Mouse (Mus musculus) liver, adult 2 months (tissue): ENCODE measurements around the gene Gm49383. TPM values are rescaled to one million over a fixed set of nuclear protein-coding genes. Genes with fewer than 3 reads are reported as not detected.
A peak's percentile ranks its signal among the peaks of the same experiment; 100 is the strongest.

Source experiments
- DNase-seq: peaks from one replicate; pipeline ENCODE4 v3.0.0-alpha.2; 2011; ENCODE audit warnings: low read depth, low spot score; ENCODE audit errors: extremely low read depth
- H3K27ac ChIP-seq: fragments of 200-500 bp; replicated peaks from 2 replicates; pipeline ENCODE4 v1.5.1; 2012; ENCODE audit warnings: low read depth, mild to moderate bottlenecking, control low read depth, inconsistent platforms, low read length; ENCODE audit not compliant: insufficient read depth
- H3K27me3 ChIP-seq: fragments of 200-500 bp; 2 replicates; pipeline ENCODE4 v1.6.1; 2012; ENCODE audit warnings: mild to moderate bottlenecking, moderate library complexity, low read length, inconsistent platforms; ENCODE audit not compliant: control insufficient read depth, insufficient read depth
- H3K36me3 ChIP-seq: fragments of 200-500 bp; 2 replicates; pipeline ENCODE4 v1.6.1; 2012; ENCODE audit warnings: low read length, inconsistent platforms; ENCODE audit not compliant: control insufficient read depth, insufficient read depth
- H3K4me1 ChIP-seq: fragments of 200-500 bp; 2 replicates; pipeline ENCODE4 v1.6.1; 2011; ENCODE audit warnings: low read length; ENCODE audit not compliant: control insufficient read depth, insufficient read depth
- H3K4me3 ChIP-seq: fragments of 200-500 bp; 2 replicates; pipeline ENCODE4 v1.5.1; 2011; ENCODE audit warnings: low read depth, mild to moderate bottlenecking, control low read depth, low read length, moderate library complexity; ENCODE audit not compliant: insufficient read depth
- H3K79me2 ChIP-seq: fragments of 200-500 bp; 2 replicates; pipeline ENCODE4 v1.6.1; 2012; ENCODE audit warnings: inconsistent platforms, mild to moderate bottlenecking, low read length, moderate library complexity; ENCODE audit not compliant: control insufficient read depth, insufficient read depth
- H3K9ac ChIP-seq: fragments of 200-500 bp; 2 replicates; pipeline ENCODE4 v1.6.1; 2012; ENCODE audit warnings: low read depth, mild to moderate bottlenecking, control low read depth, inconsistent platforms, low read length
- CTCF ChIP-seq: fragments of 200-500 bp; IDR thresholded peaks from 2 replicates; pipeline ENCODE4 v1.5.1; 2011; ENCODE audit warnings: low read depth, low read length, control low read depth
- POLR2A ChIP-seq: fragments of 200-500 bp; IDR thresholded peaks from 2 replicates; pipeline ENCODE4 v1.6.1; 2011; ENCODE audit warnings: low read length, control low read depth; ENCODE audit not compliant: insufficient read depth; ENCODE audit errors: extremely low read depth
- WGBS: fragments of 180-500 bp; shearing (Covaris S2); methylation state at CpG from one replicate; pipeline ENCODE4 v1.1.7; 2018; 5-methylcytosine and 5-hydroxymethylcytosine counted together
- polyA plus RNA-seq: library from polyadenylated mRNA; depleted of rRNA; stranded (reverse); fragments of >200 nt; gene quantifications from 2 replicates; pipeline ENCODE4 v1.2.3, GENCODE M21; 2012
- total RNA-seq: library from RNA; depleted of rRNA; stranded (reverse); fragments of >200 nt; gene quantifications from 2 replicates; pipeline ENCODE4 v1.2.3, GENCODE M21; 2014

The Gm49383 gene
- total and polyA plus RNA-seq, 2 experiments, result 1.8 to 2.4 TPM

GRCm38 (mm10) chr12:69192637-69193036 is 4.3 kb downstream of the Gm49383 start:
- Histone ChIP-seq H3K27ac (no peak overlapping the region), H3K4me1 (peaks cover 2% of the 10 kb centered on the region), H3K4me3 (no peak overlapping the region), H3K27me3 (no peaks in the 10 kb centered on the region), H3K9ac (no peak overlapping the region), H3K36me3 (no peaks in the 10 kb centered on the region; the same call in 1 of the 2 replicates), H3K79me2 (peaks cover 4% of the 10 kb centered on the region; the same call in 1 of the 2 replicates)
- 91% methylated on average over 2 of the region's 2 CpGs for WGBS
- TF ChIP-seq CTCF, result no peak
- no peak for TF ChIP-seq POLR2A
- DNase-seq, result no peak

- no peaks in the 10 kb centered on the region; the same call in 1 of the 2 replicates for H3K79me2 ChIP-seq
Measured at GRCm38 (mm10) chr12:69191396-69191795, 5.5 kb downstream of the Gm49383 start.

GRCm38 (mm10) chr12:69190522-69190921 is 6.4 kb downstream of the Gm49383 start:
- Histone ChIP-seq H3K9ac (no peak overlapping the region), H3K27ac (no peak overlapping the region), H3K4me3 (no peak overlapping the region), H3K27me3 (no peaks in the 10 kb centered on the region), H3K4me1 (peaks cover 10% of the 10 kb centered on the region), H3K36me3 (no peaks in the 10 kb centered on the region; the same call in 1 of the 2 replicates), H3K79me2 (peaks cover under 1% of the 10 kb centered on the region; the same call in 1 of the 2 replicates)
- no peak for DNase-seq
- TF ChIP-seq CTCF (0 out of 2 replicates have a peak, but pooled peaks have one; percentile 2), POLR2A (no peak)
- 97% methylated on average over 1 of the region's 1 CpGs for WGBS

More at GRCm38 (mm10) chr12:69191396-69191795, 5.5 kb downstream of the Gm49383 start:
- Histone ChIP-seq H3K27ac (no peak overlapping the region), H3K27me3 (no peaks in the 10 kb centered on the region), H3K9ac (no peak overlapping the region), H3K4me3 (no peak overlapping the region), H3K4me1 (peaks cover 10% of the 10 kb centered on the region), H3K36me3 (no peaks in the 10 kb centered on the region; the same call in 1 of the 2 replicates)
- no peak for TF ChIP-seq POLR2A
- TF ChIP-seq CTCF, result no peak
- DNase-seq, result no peak
- 87% methylated on average over 5 of the region's 5 CpGs for WGBS

- no peak for DNase-seq
- Histone ChIP-seq H3K79me2 (peaks cover 5% of the 10 kb centered on the region; the same call in 1 of the 2 replicates), H3K4me1 (peaks cover 14% of the 10 kb centered on the region), H3K4me3 (no peak overlapping the region), H3K27ac (no peak overlapping the region), H3K36me3 (no peaks in the 10 kb centered on the region; the same call in 1 of the 2 replicates), H3K27me3 (no peaks in the 10 kb centered on the region), H3K9ac (no peak overlapping the region)
- no peak for TF ChIP-seq POLR2A
- no peak for TF ChIP-seq CTCF
- 95% methylated on average over 9 of the region's 9 CpGs for WGBS
Measured at GRCm38 (mm10) chr12:69190074-69190473, 6.8 kb downstream of the Gm49383 start.

- Histone ChIP-seq H3K79me2 (peaks cover 11% of the 10 kb centered on the region; the same call in 1 of the 2 replicates), H3K4me3 (no peak overlapping the region), H3K9ac (no peak overlapping the region; the same call in 1 of the 2 replicates), H3K27me3 (no peaks in the 10 kb centered on the region), H3K27ac (peak overlapping the region; percentile 86), H3K4me1 (peaks cover 15% of the 10 kb centered on the region), H3K36me3 (peaks cover 3% of the 10 kb centered on the region; the same call in 1 of the 2 replicates)
- TF ChIP-seq POLR2A (no peak), CTCF (no peak)
- DNase-seq, result peak; percentile 96
- 9% methylated on average over 5 of the region's 5 CpGs for WGBS
Measured at GRCm38 (mm10) chr12:69186811-69187471, 10.0 kb downstream of the Gm49383 start.

- Histone ChIP-seq H3K4me1 (peaks cover 15% of the 10 kb centered on the region), H3K27me3 (no peaks in the 10 kb centered on the region), H3K4me3 (peak overlapping the region; percentile 86), H3K36me3 (peaks cover 3% of the 10 kb centered on the region; the same call in 1 of the 2 replicates), H3K27ac (no peak overlapping the region; the same call in 1 of the 2 replicates), H3K79me2 (peaks cover 11% of the 10 kb centered on the region; the same call in 1 of the 2 replicates), H3K9ac (peak overlapping the region; percentile 90)
- DNase-seq, result peak; percentile 26
- no peak for TF ChIP-seq CTCF
- 20% methylated on average over 7 of the region's 7 CpGs for WGBS
Measured at GRCm38 (mm10) chr12:69185371-69185770, 11.5 kb downstream of the Gm49383 start.
